Mouse (Mus musculus) kidney, postnatal 14 days (tissue): ENCODE measurements around the gene Med8.

ENCODE experiments used
- DNase-seq: peaks from one replicate; pipeline ENCODE4 v3.0.0; 2022; ENCODE audit warnings: mixed read lengths

The Med8 gene

GRCm38 (mm10) chr4:118409142-118409900, at the start of gene Med8, which contains the start of gene Szt2:
Gene Med8 (plus strand): TSS chr4:118409337.
Gene Szt2 (minus strand): TSS chr4:118409273.
- peak; percentile 95 for DNase-seq

- DNase-seq = peak; percentile 85
These were observed 49.0 kb upstream of the Med8 start for GRCm38 (mm10) chr4:118359896-118360720.

GRCm38 (mm10) chr4:118361451-118361850, 47.7 kb upstream of the Med8 start:
- no peak for DNase-seq

- DNase-seq = no peak
These were observed 46.3 kb upstream of the Med8 start for GRCm38 (mm10) chr4:118362879-118363278.

DNA sequence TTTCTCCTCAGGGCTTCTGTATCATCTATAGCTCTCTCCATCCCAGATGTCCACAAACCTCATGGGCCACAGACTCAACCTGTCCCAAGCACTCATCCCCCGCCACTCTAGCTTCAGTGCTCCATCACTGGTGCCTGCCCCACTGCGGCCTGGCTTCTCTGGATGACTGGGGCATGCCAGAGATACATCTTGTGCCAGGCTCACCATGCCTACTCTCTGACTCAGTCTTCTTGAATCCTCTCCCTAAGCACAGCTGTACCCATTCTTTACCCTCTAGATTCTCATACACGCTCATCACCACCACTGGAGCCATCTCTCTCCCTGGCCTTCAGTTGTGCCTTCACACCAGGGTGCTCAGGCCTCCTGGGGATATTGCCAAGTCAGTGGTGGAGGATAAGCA, 45.2 kb upstream of the Med8 start:
- no peak for DNase-seq

- peak; percentile 64 for DNase-seq
These were observed 44.5 kb upstream of the Med8 start for GRCm38 (mm10) chr4:118364641-118365040.

DNA sequence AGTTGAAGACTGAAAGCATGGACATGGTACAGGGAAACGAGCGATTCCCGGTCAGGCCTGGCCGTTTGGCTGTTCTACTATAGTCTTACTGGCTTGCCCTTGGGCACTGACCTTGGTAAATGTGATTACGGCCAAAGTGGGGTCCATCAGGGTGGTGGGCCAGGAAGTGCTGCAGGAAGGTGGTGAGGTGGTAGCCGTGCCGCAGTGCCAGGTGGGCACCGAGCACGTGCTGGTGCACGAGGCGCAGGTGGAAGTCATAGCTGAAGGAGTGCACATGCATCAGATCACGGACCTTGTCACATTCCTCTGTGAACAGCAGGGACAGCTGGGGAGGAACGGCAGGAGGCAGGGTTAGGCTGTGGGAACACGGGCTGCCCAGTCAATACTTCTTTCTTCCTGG, 43.1 kb upstream of the Med8 start:
- DNase-seq = no peak

GRCm38 (mm10) chr4:118367551-118367950, 41.6 kb upstream of the Med8 start:
- no peak for DNase-seq

- DNase-seq = no peak
These were observed 40.5 kb upstream of the Med8 start for GRCm38 (mm10) chr4:118368616-118369015.

- no peak for DNase-seq
These were observed 37.3 kb upstream of the Med8 start for GRCm38 (mm10) chr4:118371822-118372221.

DNA sequence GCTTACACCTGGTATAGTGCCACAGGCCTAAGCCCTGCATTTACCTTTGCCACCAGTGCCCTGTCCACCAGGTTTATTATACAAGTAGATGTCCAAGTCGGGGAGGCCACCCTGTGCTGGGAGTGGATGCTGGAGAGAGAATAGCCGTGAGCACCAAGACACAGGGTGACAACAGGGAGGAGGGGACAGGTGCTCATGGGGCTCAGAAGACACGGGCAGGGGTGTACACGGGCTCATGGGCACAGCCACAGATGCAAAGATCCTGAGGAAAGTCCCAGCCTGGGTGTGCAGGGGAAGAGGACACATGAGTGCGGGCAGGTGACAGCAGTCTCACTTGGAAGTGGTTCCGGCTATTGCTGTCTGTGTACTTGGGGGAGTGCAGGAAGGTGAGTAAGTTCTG, 33.1 kb upstream of the Med8 start:
- DNase-seq = no peak

DNA sequence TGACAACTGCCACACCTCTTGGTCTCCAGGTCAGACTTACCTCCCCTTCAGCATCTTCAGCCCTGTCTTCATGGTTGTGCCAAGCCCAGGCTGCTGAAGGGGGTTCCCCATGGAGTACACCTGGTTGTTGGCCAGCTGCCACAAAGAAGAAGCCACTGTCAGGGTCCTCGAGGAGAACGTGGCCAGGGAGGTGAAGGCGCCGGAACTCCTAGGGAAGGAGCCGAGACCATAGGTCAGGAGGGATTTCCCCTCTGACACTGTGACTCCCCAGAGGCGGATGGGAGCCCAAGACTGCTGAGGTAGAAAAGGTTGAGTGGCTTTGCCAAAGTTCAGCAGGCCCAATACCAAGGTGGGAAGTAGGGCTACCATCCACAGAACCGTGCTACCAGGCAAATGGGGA, 25.9 kb upstream of the Med8 start:
- DNase-seq = no peak

DNA sequence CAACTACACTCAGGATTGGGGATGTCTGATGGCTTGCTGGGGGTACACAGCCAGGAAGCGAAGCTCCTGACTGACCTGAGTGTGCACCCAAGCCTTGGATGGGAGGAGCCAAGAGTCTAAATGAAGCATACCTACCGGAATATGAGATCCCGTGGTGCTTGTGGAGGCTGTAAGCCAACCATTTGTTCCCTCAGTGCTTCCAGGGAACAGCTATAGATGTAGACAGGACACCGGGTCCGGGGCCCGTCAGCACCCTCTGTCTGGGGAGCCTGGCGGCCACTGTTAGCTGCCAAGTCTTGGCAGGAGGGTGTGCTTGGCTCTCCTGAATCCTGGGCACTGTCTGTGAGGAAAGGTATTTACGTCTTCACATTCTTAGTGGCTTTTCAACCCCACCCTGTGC, 21.8 kb upstream of the Med8 start:
- no peak for DNase-seq

DNA sequence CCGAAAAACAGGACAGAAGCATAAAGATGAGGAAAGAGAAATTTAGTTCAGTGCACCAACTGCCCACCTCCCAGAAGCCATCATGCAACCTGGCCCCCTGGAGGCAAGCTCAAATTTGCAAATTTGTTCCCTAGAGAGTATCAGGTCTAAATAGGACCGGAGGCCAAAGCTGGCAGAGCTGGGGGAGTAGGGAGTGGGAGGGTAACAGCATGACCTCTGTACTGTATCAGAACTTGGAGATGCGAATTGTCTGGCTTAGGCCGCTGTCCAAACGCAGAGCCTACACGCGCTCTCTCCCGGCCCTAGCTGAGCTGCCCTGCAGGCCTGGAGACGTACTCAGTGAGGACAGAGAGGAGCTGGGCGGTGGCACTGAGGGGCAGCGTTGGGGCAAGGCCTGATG, 19.0 kb upstream of the Med8 start:
- no peak for DNase-seq

DNA sequence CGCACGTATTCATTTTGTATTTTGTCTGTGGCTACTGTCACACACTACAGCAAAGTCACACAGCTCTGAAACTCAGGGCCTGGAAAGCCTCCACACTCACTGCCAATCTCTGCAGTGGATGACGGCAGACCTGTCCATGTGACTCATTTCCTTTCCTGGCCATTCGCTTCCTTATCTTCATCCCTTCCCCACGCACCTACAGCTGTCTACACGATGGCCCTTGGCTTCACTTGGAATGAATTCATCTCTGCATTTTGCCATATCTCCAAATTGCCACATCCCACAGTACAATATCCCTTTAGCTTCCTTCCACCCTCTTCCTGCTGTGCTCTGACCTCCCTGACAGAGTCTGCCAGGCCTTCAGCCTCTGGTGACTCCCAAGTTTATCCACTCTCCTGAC, 14.6 kb upstream of the Med8 start:
- no peak for DNase-seq

DNA sequence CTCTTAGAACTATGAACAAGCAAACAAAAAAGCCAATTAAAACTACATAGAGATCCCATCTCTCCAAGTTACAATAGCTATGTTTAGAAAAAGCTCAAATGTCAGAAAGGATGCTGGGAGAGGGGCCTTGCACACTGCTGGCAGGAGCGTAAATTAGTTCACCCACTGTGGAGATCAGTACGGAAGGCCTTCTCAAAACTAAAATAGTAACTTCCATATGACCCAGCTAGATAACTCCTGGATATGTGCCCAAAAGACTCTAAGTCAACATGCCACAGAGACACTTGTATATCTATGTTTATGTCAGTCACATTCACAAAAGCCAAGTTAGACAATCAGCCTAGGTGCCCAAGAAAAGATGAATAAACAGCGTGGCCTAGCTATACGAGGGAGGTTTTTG, 13.8 kb upstream of the Med8 start:
- DNase-seq = no peak

DNA sequence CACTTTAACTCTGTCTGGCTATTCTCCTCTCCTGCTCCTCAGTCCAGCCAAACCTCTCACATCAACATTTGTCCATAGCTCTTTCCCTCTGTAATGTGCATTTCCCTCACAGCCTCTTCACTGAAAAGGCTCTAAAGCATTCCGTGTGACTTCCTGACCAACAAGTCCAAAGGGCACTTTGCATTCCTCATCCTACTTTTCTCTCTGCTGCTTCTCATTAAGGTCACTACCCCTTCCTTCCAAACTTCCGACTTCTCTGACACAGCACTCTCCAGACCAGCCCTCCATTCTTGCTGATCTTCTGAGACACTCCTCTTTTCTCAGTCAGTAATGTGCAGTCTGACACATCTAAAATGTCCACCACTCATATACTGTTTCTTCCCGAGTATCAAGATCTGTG, 12.7 kb upstream of the Med8 start:
- DNase-seq = peak; percentile 40

GRCm38 (mm10) chr4:118398400-118398799, 10.7 kb upstream of the Med8 start:
- DNase-seq = no peak

- DNase-seq = no peak
These were observed 7.7 kb upstream of the Med8 start for GRCm38 (mm10) chr4:118401421-118401820.

- no peak for DNase-seq
These were observed 7.2 kb upstream of the Med8 start for GRCm38 (mm10) chr4:118401918-118402317.

- no peak for DNase-seq
These were observed 6.4 kb upstream of the Med8 start for GRCm38 (mm10) chr4:118402701-118403100.

- no peak for DNase-seq
These were observed 1.7 kb downstream of the Med8 start for GRCm38 (mm10) chr4:118410871-118411270.

DNA sequence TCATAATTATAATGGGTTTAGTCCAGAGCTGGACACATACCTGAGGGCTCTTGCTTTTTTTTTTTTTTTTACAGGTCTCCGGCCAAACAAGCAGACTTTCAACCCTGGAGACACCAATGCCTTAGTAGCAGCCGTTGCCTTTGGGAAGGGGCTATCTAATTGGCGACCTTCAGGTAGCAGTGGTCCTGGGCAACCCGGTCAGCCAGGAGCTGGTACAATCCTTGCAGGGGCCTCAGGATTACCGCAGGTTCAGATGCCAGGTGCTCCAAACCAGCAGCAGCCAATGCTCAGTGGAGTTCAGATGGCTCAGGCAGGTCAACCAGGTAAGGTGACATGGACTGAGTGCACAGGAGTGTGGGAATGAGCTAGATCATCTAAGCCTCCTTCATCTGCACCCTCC, 4.4 kb downstream of the Med8 start:
- DNase-seq = no peak

GRCm38 (mm10) chr4:118415779-118416178, 6.6 kb downstream of the Med8 start:
- no peak for DNase-seq
